Comparison of ENCODE assay signal across 15 mouse cellular contexts in genomic region chr2:167059536-167059935, GRCm38 (mm10). TPM values are rescaled to one million over a fixed set of nuclear protein-coding genes. Genes with fewer than 3 reads are reported as not detected.
A peak's percentile ranks its signal among the peaks of the same experiment; 100 is the strongest.
DNase-seq lines count a peak whose midpoint lies in the region; ATAC-seq lines count a peak whose summit lies in the region.
"Had no signal": no experiment of that assay in that cellular context is flagged by ENCODE, and none has a peak within 500 bp of the region (broad histone marks: within the 10 kb centered on the region; RNA-seq: fewer than 3 reads in every experiment).

No protein-coding gene starts in this region.

- no peak overlapping the region for H3K4me3 ChIP-seq in heart, embryonic 16.5 days (ENCODE audit: low read length)
- H3K4me3 ChIP-seq in midbrain, embryonic 14.5 days (replicated peaks; ENCODE audit: low read depth, low read length) = no peak overlapping the region
- H3K4me3 ChIP-seq in midbrain, embryonic 15.5 days = no peak overlapping the region
- no peak overlapping the region for H3K4me3 ChIP-seq in hindbrain, embryonic 16.5 days (ENCODE audit: low read length)
- no peak overlapping the region for H3K4me3 ChIP-seq in stomach, embryonic 15.5 days (replicated peaks)
- H3K4me3 ChIP-seq: embryonic facial prominence, embryonic 12.5 days; hindbrain, embryonic 15.5 days; neural tube, embryonic 12.5 days had no signal

- intact Hi-C loops in heart, postnatal 10 days (cut with DNase I) = no loop called here

- no peak overlapping the region for H3K4me2 ChIP-seq in heart, embryonic 16.5 days (ENCODE audit: low read depth, low read length)
- no peak overlapping the region for H3K4me2 ChIP-seq in midbrain, embryonic 14.5 days (ENCODE audit: low read length)
- H3K4me2 ChIP-seq in midbrain, embryonic 15.5 days = no peak overlapping the region
- no peak overlapping the region for H3K4me2 ChIP-seq in hindbrain, embryonic 16.5 days (ENCODE audit: low read length)
- peak overlapping the region; percentile 27; the same call in 1 of the 2 replicates for H3K4me2 ChIP-seq in stomach, embryonic 15.5 days
- H3K4me2 ChIP-seq: embryonic facial prominence, embryonic 12.5 days; hindbrain, embryonic 15.5 days had no signal

- peaks cover 20% of the 10 kb centered on the region for H3K4me1 ChIP-seq in heart, embryonic 16.5 days (ENCODE audit: control insufficient read depth, insufficient read depth, low read length)
- peaks cover 16% of the 10 kb centered on the region for H3K4me1 ChIP-seq in midbrain, embryonic 14.5 days (ENCODE audit: control insufficient read depth, insufficient read depth, low read length)
- H3K4me1 ChIP-seq in midbrain, embryonic 15.5 days = peaks cover 22% of the 10 kb centered on the region
- peaks cover 16% of the 10 kb centered on the region for H3K4me1 ChIP-seq in hindbrain, embryonic 16.5 days (ENCODE audit: control insufficient read depth, insufficient read depth, low read depth, low read length)
- H3K4me1 ChIP-seq in stomach, embryonic 15.5 days = peaks cover 20% of the 10 kb centered on the region

- 0 out of 2 replicates have a peak overlapping the region, but pooled peaks have one; percentile 7 for H3K9ac ChIP-seq in heart, embryonic 16.5 days (ENCODE audit: low read length)
- H3K9ac ChIP-seq in midbrain, embryonic 14.5 days (replicated peaks; ENCODE audit: low read length) = 0 out of 2 replicates have a peak overlapping the region, but pooled peaks have one; percentile 16
- no peak overlapping the region for H3K9ac ChIP-seq in midbrain, embryonic 15.5 days
- 0 out of 2 replicates have a peak overlapping the region, but pooled peaks have one; percentile 27 for H3K9ac ChIP-seq in hindbrain, embryonic 16.5 days (ENCODE audit: low read depth, low read length)
- H3K9ac ChIP-seq in stomach, embryonic 15.5 days = no peak overlapping the region
- H3K9ac ChIP-seq: embryonic facial prominence, embryonic 12.5 days; hindbrain, embryonic 15.5 days had no signal

- DNase-seq in heart, postnatal 10 days = no peak
- no peak for DNase-seq in midbrain, embryonic 14.5 days
- DNase-seq in heart, adult 11 months = no peak
- no peak for DNase-seq in layer of hippocampus, adult 9-11 months
- DNase-seq: lung, postnatal 10 days; right cerebral cortex, postnatal 25 days; thymus, adult 18-20 months had no signal

- no peaks in the 10 kb centered on the region for H3K9me3 ChIP-seq in heart, embryonic 16.5 days (replicated peaks; ENCODE audit: control insufficient read depth, low read length)
- no peaks in the 10 kb centered on the region for H3K9me3 ChIP-seq in midbrain, embryonic 14.5 days (ENCODE audit: control insufficient read depth, low read length)
- no peaks in the 10 kb centered on the region for H3K9me3 ChIP-seq in midbrain, embryonic 15.5 days
- no peaks in the 10 kb centered on the region for H3K9me3 ChIP-seq in hindbrain, embryonic 16.5 days (ENCODE audit: control insufficient read depth, low read length)
- no peaks in the 10 kb centered on the region for H3K9me3 ChIP-seq in stomach, embryonic 15.5 days
- H3K9me3 ChIP-seq: embryonic facial prominence, embryonic 12.5 days; hindbrain, embryonic 15.5 days; neural tube, embryonic 12.5 days had no signal

- WGBS in heart, embryonic 16.5 days = 63% methylated on average over 8 of the region's 8 CpGs
- 39% methylated on average over 8 of the region's 8 CpGs for WGBS in midbrain, embryonic 14.5 days
- 43% methylated on average over 8 of the region's 8 CpGs for WGBS in midbrain, embryonic 15.5 days
- WGBS in hindbrain, embryonic 16.5 days = 48% methylated on average over 8 of the region's 8 CpGs
- WGBS in stomach, embryonic 15.5 days = 54% methylated on average over 8 of the region's 8 CpGs

- no peak for ATAC-seq in heart, embryonic 16.5 days (replicated peaks; ENCODE audit: extremely low read depth, insufficient read depth, low FRiP score)
- ATAC-seq in midbrain, embryonic 14.5 days (ENCODE audit: low FRiP score, low TSS enrichment) = no peak
- ATAC-seq in midbrain, embryonic 15.5 days (replicated peaks) = no peak
- no peak for ATAC-seq in hindbrain, embryonic 16.5 days
- no peak for ATAC-seq in stomach, embryonic 15.5 days (ENCODE audit: insufficient read depth, low FRiP score, low read depth)
- ATAC-seq: activated CD4-positive, CD25-positive, alpha-beta regulatory T cell, adult 4 months had no signal

- peaks cover 31% of the 10 kb centered on the region for H3K36me3 ChIP-seq in heart, embryonic 16.5 days (ENCODE audit: control insufficient read depth, insufficient read depth)
- H3K36me3 ChIP-seq in midbrain, embryonic 14.5 days (ENCODE audit: control insufficient read depth, insufficient read depth, low read length) = peaks cover 49% of the 10 kb centered on the region
- H3K36me3 ChIP-seq in midbrain, embryonic 15.5 days (replicated peaks) = peaks cover 33% of the 10 kb centered on the region
- peaks cover 30% of the 10 kb centered on the region for H3K36me3 ChIP-seq in hindbrain, embryonic 16.5 days (ENCODE audit: control insufficient read depth, insufficient read depth, low read length)
- H3K36me3 ChIP-seq in stomach, embryonic 15.5 days = peaks cover 27% of the 10 kb centered on the region

- H3K27me3 ChIP-seq in heart, embryonic 16.5 days (ENCODE audit: control insufficient read depth, insufficient read depth, low read length) = no peaks in the 10 kb centered on the region
- H3K27me3 ChIP-seq in midbrain, embryonic 14.5 days (ENCODE audit: control insufficient read depth, insufficient read depth, low read length) = no peaks in the 10 kb centered on the region
- no peaks in the 10 kb centered on the region for H3K27me3 ChIP-seq in midbrain, embryonic 15.5 days (replicated peaks)
- no peaks in the 10 kb centered on the region for H3K27me3 ChIP-seq in hindbrain, embryonic 16.5 days (replicated peaks; ENCODE audit: control insufficient read depth, insufficient read depth, low read length)
- H3K27me3 ChIP-seq in stomach, embryonic 15.5 days (replicated peaks) = no peaks in the 10 kb centered on the region
- H3K27me3 ChIP-seq: embryonic facial prominence, embryonic 12.5 days; hindbrain, embryonic 15.5 days; neural tube, embryonic 12.5 days had no signal

- no peak overlapping the region for H3K27ac ChIP-seq in heart, embryonic 16.5 days (ENCODE audit: low read length)
- H3K27ac ChIP-seq in midbrain, embryonic 14.5 days (replicated peaks; ENCODE audit: low read depth, low read length) = no peak overlapping the region
- H3K27ac ChIP-seq in midbrain, embryonic 15.5 days = no peak overlapping the region
- no peak overlapping the region for H3K27ac ChIP-seq in hindbrain, embryonic 16.5 days (ENCODE audit: low read depth, low read length)
- H3K27ac ChIP-seq in stomach, embryonic 15.5 days = no peak overlapping the region
- H3K27ac ChIP-seq: embryonic facial prominence, embryonic 12.5 days; hindbrain, embryonic 15.5 days; neural tube, embryonic 12.5 days had no signal

RNA-seq across cellular contexts. Expression of gene Znfx1, which starts 3.3 kb away (rescaled TPM):
- 7.6 and 8.8 TPM in 2 replicates for polyA plus RNA-seq in heart, embryonic 16.5 days (2015; fragmentation: Nextera tagmentation; extraction: Ambion mirVana)
- 10 to 100 TPM; 29.0 to 31.3 TPM for total RNA-seq in heart, postnatal 10 days (2021)
- 8.9 and 9.3 TPM in 2 replicates for polyA plus RNA-seq in midbrain, embryonic 14.5 days (2014; fragmentation: Nextera tagmentation; extraction: Ambion mirVana)
- polyA plus RNA-seq in midbrain, embryonic 15.5 days (2015; fragmentation: Nextera tagmentation; extraction: Ambion mirVana) = 9.5 and 10.1 TPM in 2 replicates
- 6.8 and 7.6 TPM in 2 replicates for polyA plus RNA-seq in hindbrain, embryonic 16.5 days (2015; fragmentation: Nextera tagmentation; extraction: Ambion mirVana)
- 7.9 TPM in 2 replicates for polyA plus RNA-seq in stomach, embryonic 15.5 days (2015; fragmentation: Nextera tagmentation; extraction: Ambion mirVana)

RNA-seq across cellular contexts. Expression of gene Ddx27, which starts 44.5 kb away (rescaled TPM):
- 30.2 and 33.0 TPM in 2 replicates for polyA plus RNA-seq in heart, embryonic 16.5 days (2015; fragmentation: Nextera tagmentation; extraction: Ambion mirVana)
- total RNA-seq in heart, postnatal 10 days (2021) = 10 to 100 TPM; 17.5 to 18.3 TPM
- 26.6 and 31.0 TPM in 2 replicates for polyA plus RNA-seq in midbrain, embryonic 14.5 days (2014; fragmentation: Nextera tagmentation; extraction: Ambion mirVana)
- polyA plus RNA-seq in midbrain, embryonic 15.5 days (2015; fragmentation: Nextera tagmentation; extraction: Ambion mirVana) = 38.8 and 40.7 TPM in 2 replicates
- polyA plus RNA-seq in hindbrain, embryonic 16.5 days (2015; fragmentation: Nextera tagmentation; extraction: Ambion mirVana) = 34.9 and 38.1 TPM in 2 replicates
- polyA plus RNA-seq in stomach, embryonic 15.5 days (2015; fragmentation: Nextera tagmentation; extraction: Ambion mirVana) = 47.4 and 50.4 TPM in 2 replicates

Comparison
In these comparisons a context has a peak if more than half of its experiments do, and no peak if none do; other contexts are left out.
1. H3K9ac ChIP-seq: peak in heart, embryonic 16.5 days (single experiment), midbrain, embryonic 14.5 days (single experiment) and hindbrain, embryonic 16.5 days (single experiment); none in midbrain, embryonic 15.5 days (single experiment) and stomach, embryonic 15.5 days (single experiment).